Mouse (Mus musculus) forebrain, embryonic 14.5 days (tissue): Measurements from ENCODE around the gene Fblim1. TPM values are rescaled to one million over a fixed set of nuclear protein-coding genes. Genes with fewer than 3 reads are reported as not detected.

Source experiments
- ATAC-seq: fragments of 200-750 bp; cut with Nextera tagmentation; 2 replicates; pipeline ENCODE4 v1.8.0; 2017; ENCODE audit warnings: mild to moderate bottlenecking, moderate library complexity
- DNase-seq: peaks from one replicate; pipeline ENCODE4 v3.0.0-alpha.2; 2015; ENCODE audit warnings: low spot score
- H3K27ac ChIP-seq: fragments of 300-500 bp; sonication (generic); 2 replicates; pipeline ENCODE4 v1.5.1; 2014; ENCODE audit warnings: low read depth, mild to moderate bottlenecking, control low read depth, low read length, moderate library complexity
- H3K27me3 ChIP-seq: fragments of 300-500 bp; sonication (generic); replicated peaks from 2 replicates; pipeline ENCODE4 v1.6.1; 2014; ENCODE audit warnings: low read length, control low read depth, mixed read lengths; ENCODE audit not compliant: control insufficient read depth, insufficient read depth
- H3K36me3 ChIP-seq: fragments of 300-500 bp; sonication (generic); 2 replicates; pipeline ENCODE4 v1.6.1; 2014; ENCODE audit warnings: low read length, control low read depth; ENCODE audit not compliant: control insufficient read depth, insufficient read depth
- H3K4me1 ChIP-seq: fragments of 300-500 bp; sonication (generic); 2 replicates; pipeline ENCODE4 v1.6.1; 2014; ENCODE audit warnings: antibody characterized with exemption, low read length, control low read depth; ENCODE audit not compliant: control insufficient read depth, insufficient read depth
- H3K4me2 ChIP-seq: fragments of 300-500 bp; sonication (generic); 2 replicates; pipeline ENCODE4 v1.6.1; 2014; ENCODE audit warnings: mild to moderate bottlenecking, control low read depth, low read length
- H3K4me3 ChIP-seq: fragments of 300-500 bp; sonication (generic); 2 replicates; pipeline ENCODE4 v1.5.1; 2014; ENCODE audit warnings: low read depth, low read length, control low read depth
- H3K9ac ChIP-seq: fragments of 300-500 bp; sonication (generic); 2 replicates; pipeline ENCODE4 v1.6.1; 2014; ENCODE audit warnings: mild to moderate bottlenecking, low read length, control low read depth, moderate library complexity
- H3K9me3 ChIP-seq: fragments of 300-500 bp; sonication (generic); replicated peaks from 2 replicates; pipeline ENCODE4 v1.6.1; 2016; ENCODE audit warnings: low read length, control low read depth, mixed read lengths; ENCODE audit not compliant: control insufficient read depth
- WGBS: fragments of 180-500 bp; shearing (Covaris S2); extraction: QIAGEN DNeasy Blood & Tissue Kit; methylation state at CpG from one replicate; pipeline ENCODE4 v1.1.7; 2014; 5-methylcytosine and 5-hydroxymethylcytosine counted together
- polyA plus RNA-seq: library from polyadenylated mRNA; unstranded; fragments of >200 nt; fragmentation: Nextera tagmentation; extraction: Ambion mirVana; gene quantifications from 2 replicates; pipeline ENCODE4 v1.2.1, GENCODE M21; 2014

Gene Fblim1
- polyA plus RNA-seq, 1 experiment from 2014 or later, result 15.1 TPM

DNA sequence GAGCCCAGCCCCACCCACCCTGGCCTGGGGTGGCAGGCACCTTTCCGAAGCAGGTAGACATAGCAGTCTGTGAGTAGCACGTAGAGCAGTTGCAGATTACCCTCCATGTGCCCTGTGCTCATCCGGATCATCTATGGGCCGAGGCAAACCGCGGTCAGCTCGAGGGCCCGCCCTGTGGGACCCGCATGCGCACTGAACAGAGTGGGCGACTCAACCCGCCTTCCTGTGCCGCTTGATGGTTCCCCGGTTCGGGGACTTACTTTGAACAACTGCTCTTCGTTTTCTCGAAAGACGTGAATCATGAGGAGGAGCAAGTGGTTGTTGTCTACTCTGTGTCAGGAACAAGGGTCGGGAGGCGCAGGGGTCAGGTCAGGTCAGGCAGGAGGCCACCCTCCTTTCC lies 25.4 kb upstream of the Fblim1 start:
- WGBS, result 96% methylated on average over 20 of the region's 20 CpGs
- Histone ChIP-seq H3K4me1 (no peaks in the 10 kb centered on the region), H3K27me3 (no peaks in the 10 kb centered on the region), H3K36me3 (peaks cover 85% of the 10 kb centered on the region), H3K4me2 (no peak overlapping the region), H3K9ac (no peak overlapping the region), H3K27ac (no peak overlapping the region), H3K4me3 (no peak overlapping the region), H3K9me3 (no peaks in the 10 kb centered on the region)
- DNase-seq (no peak), ATAC-seq (no peak)

DNA sequence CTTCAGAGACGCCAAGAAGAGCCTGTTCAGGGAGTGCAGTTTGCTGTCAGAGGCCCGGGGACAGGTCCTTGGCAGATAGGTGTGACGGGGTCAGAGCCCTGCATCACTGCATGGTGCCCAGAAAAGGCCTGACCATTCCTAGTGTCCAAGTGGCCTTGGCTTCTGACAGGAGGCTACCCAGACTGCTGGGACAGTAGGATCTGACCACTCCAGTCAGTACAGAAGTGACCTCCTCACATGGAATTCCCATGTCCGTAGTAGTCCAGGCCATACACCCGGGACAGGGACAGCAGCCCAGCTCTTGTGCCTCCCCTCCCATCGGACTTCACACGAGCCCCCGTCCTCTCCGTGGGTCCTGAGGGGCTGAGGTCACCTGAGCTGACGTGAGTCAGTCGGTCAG lies 24.1 kb upstream of the Fblim1 start:
- WGBS, result 95% methylated on average over 11 of the region's 11 CpGs

DNA sequence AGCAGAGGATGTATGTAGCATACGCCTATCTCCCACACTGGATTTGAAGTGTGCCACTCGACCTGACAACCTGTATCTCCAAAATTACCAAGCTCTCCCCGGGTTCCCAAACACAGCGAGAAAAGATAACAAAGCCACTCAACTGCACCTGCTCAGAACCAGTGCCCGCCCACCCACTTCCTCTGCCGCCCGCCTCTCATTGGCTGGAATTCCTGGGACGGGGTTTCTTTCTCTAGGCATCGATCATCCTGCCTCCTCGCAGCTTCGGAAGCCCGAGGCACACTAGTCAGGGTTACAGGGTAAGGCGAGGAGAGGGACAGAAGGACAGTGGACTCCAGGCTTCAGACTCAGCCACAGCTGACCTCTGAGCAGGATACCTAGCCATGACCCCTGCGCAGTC lies 22.8 kb upstream of the Fblim1 start:
- Histone ChIP-seq H3K9ac (no peak overlapping the region), H3K27ac (no peak overlapping the region), H3K27me3 (no peaks in the 10 kb centered on the region), H3K4me3 (no peak overlapping the region), H3K9me3 (no peaks in the 10 kb centered on the region), H3K36me3 (peaks cover 81% of the 10 kb centered on the region), H3K4me2 (no peak overlapping the region), H3K4me1 (no peaks in the 10 kb centered on the region)
- DNase-seq (no peak), ATAC-seq (no peak)
- 82% methylated on average over 14 of the region's 14 CpGs for WGBS

More for the DNA sequence above, 24.1 kb upstream of the Fblim1 start:
- Histone ChIP-seq H3K9ac (no peak overlapping the region), H3K27ac (no peak overlapping the region), H3K4me1 (no peaks in the 10 kb centered on the region), H3K4me2 (no peak overlapping the region), H3K9me3 (no peaks in the 10 kb centered on the region), H3K4me3 (no peak overlapping the region), H3K36me3 (peaks cover 90% of the 10 kb centered on the region), H3K27me3 (no peaks in the 10 kb centered on the region)
- ATAC-seq (no peak), DNase-seq (no peak)

DNA sequence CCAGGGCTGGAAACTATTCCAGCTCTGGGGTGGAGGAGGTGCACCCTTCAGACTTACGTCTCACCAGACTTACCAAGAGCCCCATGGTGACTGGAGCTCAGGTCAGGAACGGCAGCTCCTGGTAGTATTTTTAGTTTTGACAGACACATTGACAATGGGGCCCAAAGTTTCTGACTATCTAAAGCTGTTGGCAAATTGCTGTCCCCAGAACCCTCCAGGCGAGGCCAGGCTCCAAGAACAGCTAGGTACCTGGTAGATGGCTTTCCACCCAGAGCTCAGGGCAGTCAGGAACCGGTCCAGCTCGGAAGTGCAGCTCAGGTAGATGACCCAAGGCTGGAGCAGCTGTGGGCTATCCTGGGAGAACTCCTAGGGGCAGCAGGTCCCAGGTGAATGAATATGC lies 21.6 kb upstream of the Fblim1 start:
- Histone ChIP-seq H3K36me3 (peaks cover 69% of the 10 kb centered on the region), H3K9me3 (no peaks in the 10 kb centered on the region)

GRCm38 (mm10) chr4:141625774-141626550 lies 20.1 kb upstream of the Fblim1 start:
- DNase-seq (no peak), ATAC-seq (no peak)
- WGBS, result 92% methylated on average over 16 of the region's 16 CpGs
- Histone ChIP-seq H3K27me3 (no peaks in the 10 kb centered on the region), H3K9ac (no peak overlapping the region), H3K4me1 (no peaks in the 10 kb centered on the region), H3K36me3 (peaks cover 54% of the 10 kb centered on the region), H3K4me3 (no peak overlapping the region), H3K27ac (no peak overlapping the region), H3K4me2 (no peak overlapping the region), H3K9me3 (no peaks in the 10 kb centered on the region)

More for the DNA sequence above, 21.6 kb upstream of the Fblim1 start:
- DNase-seq (no peak), ATAC-seq (no peak)
- Histone ChIP-seq H3K9ac (no peak overlapping the region), H3K4me1 (no peaks in the 10 kb centered on the region), H3K27me3 (no peaks in the 10 kb centered on the region), H3K4me3 (no peak overlapping the region), H3K4me2 (no peak overlapping the region), H3K27ac (no peak overlapping the region)
- 90% methylated on average over 5 of the region's 5 CpGs for WGBS

- ATAC-seq (no peak), DNase-seq (peak; percentile 32)
- WGBS, result 78% methylated on average over 19 of the region's 19 CpGs
- no peak overlapping the region for H3K9ac ChIP-seq
- H3K36me3 ChIP-seq, result peaks cover 46% of the 10 kb centered on the region
- H3K4me3 ChIP-seq, result no peak overlapping the region
- H3K27ac ChIP-seq, result no peak overlapping the region
- no peaks in the 10 kb centered on the region for H3K4me1 ChIP-seq
- H3K9me3 ChIP-seq, result no peaks in the 10 kb centered on the region
- H3K27me3 ChIP-seq, result no peaks in the 10 kb centered on the region
- no peak overlapping the region for H3K4me2 ChIP-seq
Observed at GRCm38 (mm10) chr4:141624983-141625773, 19.3 kb upstream of the Fblim1 start.

DNA sequence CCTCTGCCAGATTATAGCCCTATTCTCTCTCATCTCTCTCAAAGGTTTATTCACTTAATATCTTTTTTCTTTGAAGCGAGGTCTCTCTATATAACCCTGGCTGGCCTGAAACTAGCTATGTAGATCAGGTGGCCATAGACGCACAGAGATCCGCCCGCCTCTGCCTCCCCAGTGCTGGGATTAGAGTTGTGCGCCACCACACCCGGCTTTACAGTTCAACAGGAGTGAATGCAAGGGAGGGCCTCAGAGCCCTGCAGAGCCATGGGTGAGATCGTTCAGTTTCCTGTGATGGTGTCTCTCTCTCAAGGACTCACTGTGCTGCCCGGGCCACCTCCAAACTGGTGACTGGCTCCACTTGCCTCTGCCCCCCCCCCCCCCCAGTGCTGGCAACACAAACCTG lies 18.2 kb upstream of the Fblim1 start:
- Histone ChIP-seq H3K9me3 (no peaks in the 10 kb centered on the region), H3K27ac (no peak overlapping the region), H3K4me3 (no peak overlapping the region), H3K4me2 (no peak overlapping the region), H3K27me3 (no peaks in the 10 kb centered on the region), H3K9ac (no peak overlapping the region), H3K4me1 (no peaks in the 10 kb centered on the region), H3K36me3 (peaks cover 36% of the 10 kb centered on the region)
- ATAC-seq (no peak), DNase-seq (no peak)
- WGBS, result 94% methylated on average over 8 of the region's 8 CpGs

DNA sequence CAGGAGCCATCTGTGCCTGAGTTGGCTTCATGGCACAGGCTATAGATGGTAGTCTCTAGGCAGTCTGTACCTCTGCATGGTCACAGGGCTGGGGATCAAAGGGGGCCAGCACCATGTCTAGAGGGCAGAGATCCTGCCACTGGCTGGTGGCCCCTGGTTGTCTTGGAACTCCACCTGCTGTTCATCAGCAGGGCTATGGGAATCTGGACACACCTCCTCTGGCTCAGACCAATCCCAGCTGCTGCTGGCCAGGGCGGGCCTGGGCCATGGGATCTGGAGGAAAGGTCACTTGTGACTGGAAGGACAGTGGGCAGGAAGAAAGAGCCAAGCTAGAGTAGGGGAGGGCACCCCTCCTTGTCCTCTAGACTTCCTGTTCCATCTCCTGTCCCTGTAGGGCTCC lies 17.8 kb upstream of the Fblim1 start, which contains the start of gene Slc25a34:
TSS of gene Slc25a34 (minus strand) at position 156 of the 400 bp plus-strand sequence.
- no peaks in the 10 kb centered on the region for H3K9me3 ChIP-seq
- no peak within 1 kb of the TSS for H3K9ac ChIP-seq
- H3K4me2 ChIP-seq, result no peak within 1 kb of the TSS
- no peaks in the 10 kb centered on the region for H3K27me3 ChIP-seq
- ATAC-seq, result no peak
- H3K4me1 ChIP-seq, result no peaks in the 10 kb centered on the region
- H3K27ac ChIP-seq, result no peak within 1 kb of the TSS
- H3K36me3 ChIP-seq, result peaks cover 31% of the 10 kb centered on the region
- WGBS, result 67% methylated on average over 1 of the region's 1 CpGs
- no peak for DNase-seq
- H3K4me3 ChIP-seq, result no peak within 1 kb of the TSS

DNA sequence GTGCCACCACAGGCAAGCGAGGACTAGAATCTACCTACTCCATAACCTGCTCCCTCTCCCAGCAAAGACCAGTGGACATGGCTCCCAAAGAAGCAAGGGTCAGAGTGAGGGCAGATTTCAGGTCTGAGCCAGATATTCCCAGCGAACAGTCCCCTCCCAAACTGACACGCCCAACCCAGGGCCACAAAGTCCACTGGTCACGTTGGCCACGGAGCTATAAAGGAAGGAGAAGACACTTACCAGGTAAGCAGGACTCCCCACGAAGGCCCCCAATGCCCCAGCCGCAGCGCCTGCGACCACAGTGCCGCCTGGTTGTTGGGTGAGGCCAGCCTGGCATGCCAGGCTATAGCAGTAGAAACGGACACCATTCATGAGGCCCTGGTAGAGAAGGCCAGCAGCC lies 17.1 kb upstream of the Fblim1 start:
- DNase-seq (no peak), ATAC-seq (no peak)
- Histone ChIP-seq H3K4me1 (no peaks in the 10 kb centered on the region), H3K27me3 (no peaks in the 10 kb centered on the region), H3K9me3 (no peaks in the 10 kb centered on the region), H3K27ac (no peak overlapping the region), H3K9ac (no peak overlapping the region), H3K4me2 (no peak overlapping the region), H3K36me3 (peaks cover 25% of the 10 kb centered on the region), H3K4me3 (no peak overlapping the region)
- WGBS, result 81% methylated on average over 11 of the region's 11 CpGs
